Mouse (Mus musculus): Measurements from ENCODE around the gene Syt8. TPM values are rescaled to one million over a fixed set of nuclear protein-coding genes. Genes with fewer than 3 reads are reported as not detected.

The Syt8 gene
- polyA plus RNA-seq, 1 experiment from 2014 or later = 3.9 TPM

GRCm38 (mm10) chr7:142391108-142391507, 43.5 kb upstream of the Syt8 start:
- Histone ChIP-seq H3K4me1 (ENCODE audit: control insufficient read depth, insufficient read depth, low read length) (peaks cover 8% of the 10 kb centered on the region), H3K27me3 (replicated peaks; ENCODE audit: control insufficient read depth, insufficient read depth, low read length) (no peaks in the 10 kb centered on the region)
- WGBS = 81% methylated on average over 3 of the region's 3 CpGs

GRCm38 (mm10) chr7:142391609-142392008, 43.0 kb upstream of the Syt8 start:
- DNase-seq (ENCODE audit: low spot score) = no peak
- 56% methylated on average over 4 of the region's 4 CpGs for WGBS
- Histone ChIP-seq H3K9ac (ENCODE audit: low read depth, low read length) (no peak overlapping the region), H3K9me3 (ENCODE audit: control insufficient read depth, low read length) (no peaks in the 10 kb centered on the region), H3K4me3 (ENCODE audit: low read depth, low read length) (no peak overlapping the region), H3K4me1 (ENCODE audit: control insufficient read depth, insufficient read depth, low read length) (peaks cover 5% of the 10 kb centered on the region; the same call in 1 of the 2 replicates), H3K27me3 (replicated peaks; ENCODE audit: control insufficient read depth, insufficient read depth, low read length) (no peaks in the 10 kb centered on the region), H3K36me3 (ENCODE audit: control insufficient read depth, insufficient read depth, low read length) (no peaks in the 10 kb centered on the region), H3K4me2 (ENCODE audit: low read depth, low read length) (no peak overlapping the region), H3K27ac (replicated peaks; ENCODE audit: low read depth, low read length) (no peak overlapping the region)
- ATAC-seq (ENCODE audit: low read depth) = no peak

More at GRCm38 (mm10) chr7:142391108-142391507, 43.5 kb upstream of the Syt8 start:
- ATAC-seq (ENCODE audit: low read depth) (no peak), DNase-seq (ENCODE audit: low spot score) (no peak)
- Histone ChIP-seq H3K36me3 (ENCODE audit: control insufficient read depth, insufficient read depth, low read length) (no peaks in the 10 kb centered on the region), H3K4me2 (ENCODE audit: low read depth, low read length) (no peak overlapping the region), H3K27ac (replicated peaks; ENCODE audit: low read depth, low read length) (no peak overlapping the region), H3K4me3 (ENCODE audit: low read depth, low read length) (no peak overlapping the region), H3K9me3 (ENCODE audit: control insufficient read depth, low read length) (no peaks in the 10 kb centered on the region), H3K9ac (ENCODE audit: low read depth, low read length) (no peak overlapping the region)

- no peak for DNase-seq (ENCODE audit: low spot score)
- H3K9ac ChIP-seq (ENCODE audit: low read depth, low read length) = no peak overlapping the region
- H3K4me1 ChIP-seq (ENCODE audit: control insufficient read depth, insufficient read depth, low read length) = no peaks in the 10 kb centered on the region
- H3K36me3 ChIP-seq (ENCODE audit: control insufficient read depth, insufficient read depth, low read length) = no peaks in the 10 kb centered on the region
- H3K27me3 ChIP-seq (replicated peaks; ENCODE audit: control insufficient read depth, insufficient read depth, low read length) = no peaks in the 10 kb centered on the region
- H3K4me2 ChIP-seq (ENCODE audit: low read depth, low read length) = no peak overlapping the region
- H3K27ac ChIP-seq (replicated peaks; ENCODE audit: low read depth, low read length) = no peak overlapping the region
- H3K9me3 ChIP-seq (ENCODE audit: control insufficient read depth, low read length) = no peaks in the 10 kb centered on the region
- WGBS = 22% methylated on average over 4 of the region's 4 CpGs
- no peak overlapping the region for H3K4me3 ChIP-seq (ENCODE audit: low read depth, low read length)
- no peak for ATAC-seq (ENCODE audit: low read depth)
Observed at GRCm38 (mm10) chr7:142393191-142393590, 41.5 kb upstream of the Syt8 start.

- WGBS = 59% methylated on average over 6 of the region's 6 CpGs
- Histone ChIP-seq H3K27ac (replicated peaks; ENCODE audit: low read depth, low read length) (no peak overlapping the region), H3K9ac (ENCODE audit: low read depth, low read length) (no peak overlapping the region), H3K9me3 (ENCODE audit: control insufficient read depth, low read length) (no peaks in the 10 kb centered on the region), H3K4me1 (ENCODE audit: control insufficient read depth, insufficient read depth, low read length) (no peaks in the 10 kb centered on the region), H3K4me3 (ENCODE audit: low read depth, low read length) (no peak overlapping the region), H3K27me3 (replicated peaks; ENCODE audit: control insufficient read depth, insufficient read depth, low read length) (no peaks in the 10 kb centered on the region), H3K4me2 (ENCODE audit: low read depth, low read length) (no peak overlapping the region), H3K36me3 (ENCODE audit: control insufficient read depth, insufficient read depth, low read length) (no peaks in the 10 kb centered on the region)
- no peak for DNase-seq (ENCODE audit: low spot score)
- ATAC-seq (ENCODE audit: low read depth) = no peak
Observed at GRCm38 (mm10) chr7:142394261-142395190, 40.1 kb upstream of the Syt8 start.

GRCm38 (mm10) chr7:142395472-142395871, 39.2 kb upstream of the Syt8 start:
- WGBS = 82% methylated on average over 4 of the region's 4 CpGs

GRCm38 (mm10) chr7:142396611-142397010, 38.0 kb upstream of the Syt8 start:
- ATAC-seq (ENCODE audit: low read depth) (no peak), DNase-seq (ENCODE audit: low spot score) (no peak)
- no peak overlapping the region for H3K9ac ChIP-seq (ENCODE audit: low read depth, low read length)
- no peak overlapping the region for H3K27ac ChIP-seq (replicated peaks; ENCODE audit: low read depth, low read length)
- H3K4me3 ChIP-seq (ENCODE audit: low read depth, low read length) = no peak overlapping the region
- H3K36me3 ChIP-seq (ENCODE audit: control insufficient read depth, insufficient read depth, low read length) = no peaks in the 10 kb centered on the region
- no peaks in the 10 kb centered on the region for H3K27me3 ChIP-seq (replicated peaks; ENCODE audit: control insufficient read depth, insufficient read depth, low read length)
- H3K4me1 ChIP-seq (ENCODE audit: control insufficient read depth, insufficient read depth, low read length) = no peaks in the 10 kb centered on the region
- 87% methylated on average over 1 of the region's 1 CpGs for WGBS
- H3K9me3 ChIP-seq (ENCODE audit: control insufficient read depth, low read length) = no peaks in the 10 kb centered on the region
- no peak overlapping the region for H3K4me2 ChIP-seq (ENCODE audit: low read depth, low read length)

More at GRCm38 (mm10) chr7:142395472-142395871, 39.2 kb upstream of the Syt8 start:
- Histone ChIP-seq H3K27me3 (replicated peaks; ENCODE audit: control insufficient read depth, insufficient read depth, low read length) (no peaks in the 10 kb centered on the region), H3K36me3 (ENCODE audit: control insufficient read depth, insufficient read depth, low read length) (no peaks in the 10 kb centered on the region), H3K4me3 (ENCODE audit: low read depth, low read length) (no peak overlapping the region), H3K4me1 (ENCODE audit: control insufficient read depth, insufficient read depth, low read length) (no peaks in the 10 kb centered on the region), H3K27ac (replicated peaks; ENCODE audit: low read depth, low read length) (no peak overlapping the region), H3K4me2 (ENCODE audit: low read depth, low read length) (no peak overlapping the region), H3K9me3 (ENCODE audit: control insufficient read depth, low read length) (no peaks in the 10 kb centered on the region), H3K9ac (ENCODE audit: low read depth, low read length) (no peak overlapping the region)
- ATAC-seq (ENCODE audit: low read depth) = no peak
- DNase-seq (ENCODE audit: low spot score) = no peak

- ATAC-seq (ENCODE audit: low read depth) (no peak), DNase-seq (ENCODE audit: low spot score) (peak; percentile 45)
- H3K9ac ChIP-seq (ENCODE audit: low read depth, low read length) = no peak overlapping the region
- H3K4me1 ChIP-seq (ENCODE audit: control insufficient read depth, insufficient read depth, low read length) = no peaks in the 10 kb centered on the region
- H3K36me3 ChIP-seq (ENCODE audit: control insufficient read depth, insufficient read depth, low read length) = no peaks in the 10 kb centered on the region
- no peak overlapping the region for H3K27ac ChIP-seq (replicated peaks; ENCODE audit: low read depth, low read length)
- no peak overlapping the region for H3K4me3 ChIP-seq (ENCODE audit: low read depth, low read length)
- H3K27me3 ChIP-seq (replicated peaks; ENCODE audit: control insufficient read depth, insufficient read depth, low read length) = no peaks in the 10 kb centered on the region
- 38% methylated on average over 2 of the region's 2 CpGs for WGBS
- H3K4me2 ChIP-seq (ENCODE audit: low read depth, low read length) = no peak overlapping the region
- H3K9me3 ChIP-seq (ENCODE audit: control insufficient read depth, low read length) = no peaks in the 10 kb centered on the region
Observed at GRCm38 (mm10) chr7:142398052-142398451, 36.6 kb upstream of the Syt8 start.

GRCm38 (mm10) chr7:142399250-142399649, 35.4 kb upstream of the Syt8 start:
- no peak for ATAC-seq (ENCODE audit: low read depth)

More at GRCm38 (mm10) chr7:142399250-142399649, 35.4 kb upstream of the Syt8 start:
- H3K9ac ChIP-seq (ENCODE audit: low read depth, low read length) = no peak overlapping the region
- no peaks in the 10 kb centered on the region for H3K36me3 ChIP-seq (ENCODE audit: control insufficient read depth, insufficient read depth, low read length)
- no peaks in the 10 kb centered on the region for H3K27me3 ChIP-seq (replicated peaks; ENCODE audit: control insufficient read depth, insufficient read depth, low read length)
- H3K9me3 ChIP-seq (ENCODE audit: control insufficient read depth, low read length) = no peaks in the 10 kb centered on the region
- no peak for DNase-seq (ENCODE audit: low spot score)
- H3K4me3 ChIP-seq (ENCODE audit: low read depth, low read length) = no peak overlapping the region
- H3K4me1 ChIP-seq (ENCODE audit: control insufficient read depth, insufficient read depth, low read length) = no peaks in the 10 kb centered on the region
- WGBS = 48% methylated on average over 1 of the region's 1 CpGs
- H3K27ac ChIP-seq (replicated peaks; ENCODE audit: low read depth, low read length) = no peak overlapping the region
- no peak overlapping the region for H3K4me2 ChIP-seq (ENCODE audit: low read depth, low read length)

Data from embryonic facial prominence, embryonic 14.5 days (tissue).